Comparison of ENCODE assay signal across 7 mouse cellular contexts in genomic region chr17:26202737-26203136, GRCm38 (mm10). TPM values are rescaled to one million over a fixed set of nuclear protein-coding genes. Genes with fewer than 3 reads are reported as not detected.
DNase-seq lines count a peak whose midpoint lies in the region; ATAC-seq and TF ChIP-seq lines count a peak whose summit lies in the region.

Rgs11 (plus strand) TSS chr17:26202951.

- H3K36me3 ChIP-seq in heart, embryonic 16.5 days (ENCODE audit: control insufficient read depth, insufficient read depth): no peaks in the 10 kb centered on the region
- no peaks in the 10 kb centered on the region; the same call in 1 of the 2 replicates for H3K36me3 ChIP-seq in small intestine, adult 2 months (ENCODE audit: control insufficient read depth, insufficient read depth, low read length)

- H3K9ac ChIP-seq in heart, embryonic 16.5 days (ENCODE audit: low read length): peak within 1 kb of the TSS; percentile 57

- peak within 1 kb of the TSS; percentile 62 for H3K4me3 ChIP-seq in heart, embryonic 16.5 days (ENCODE audit: low read length)
- peak within 1 kb of the TSS; percentile 73 for H3K4me3 ChIP-seq in small intestine, adult 2 months (ENCODE audit: low read depth, low read length)

- H3K4me2 ChIP-seq in heart, embryonic 16.5 days (ENCODE audit: low read depth, low read length): peak within 1 kb of the TSS; percentile 96

- DNase-seq in thymus, postnatal 10 days (ENCODE audit: low spot score in 2 of 2): peak; percentile 11 to 31
- no peak for DNase-seq in thymus, postnatal 0 days (ENCODE audit: low spot score)
- DNase-seq in brain, embryonic 14.5 days (ENCODE audit: low read depth): no peak
- DNase-seq in layer of hippocampus, postnatal 36 days: no peak
- peak; percentile 48 for DNase-seq in lung, postnatal 14 days

- H3K27me3 ChIP-seq in heart, embryonic 16.5 days (ENCODE audit: control insufficient read depth, insufficient read depth, low read length): peaks cover 42% of the 10 kb centered on the region
- 0 out of 2 replicates have a peak, but pooled peaks cover 8% of the 10 kb centered on the region for H3K27me3 ChIP-seq in small intestine, adult 2 months (ENCODE audit: control insufficient read depth, insufficient read depth, low read length)

- 2% methylated on average over 21 of the region's 22 CpGs for WGBS in heart, embryonic 16.5 days
- WGBS in small intestine, adult 2 months: 2% methylated on average over 22 of the region's 22 CpGs

- ATAC-seq in heart, embryonic 16.5 days (replicated peaks; ENCODE audit: extremely low read depth, insufficient read depth, low FRiP score): no peak

- no peak for TF ChIP-seq POLR2A in brain, embryonic 14.5 days (IDR thresholded peaks at IDR 0.05; ENCODE audit: borderline replicate concordance, extremely low read depth, insufficient read depth, insufficient read length, poor library complexity, severe bottlenecking)
- TF ChIP-seq POLR2A in small intestine, adult 2 months (IDR thresholded peaks at IDR 0.05; ENCODE audit: low read depth, low read length): no peak

- no peak within 1 kb of the TSS for H3K27ac ChIP-seq in heart, embryonic 16.5 days (ENCODE audit: low read length)
- no peak within 1 kb of the TSS for H3K27ac ChIP-seq in small intestine, adult 2 months (ENCODE audit: insufficient read depth, low read depth, low read length)

- TF ChIP-seq CTCF in brain, embryonic 14.5 days (IDR thresholded peaks at IDR 0.05; ENCODE audit: borderline replicate concordance, extremely low read depth, insufficient read depth, insufficient read length): no peak
- no peak for TF ChIP-seq CTCF in small intestine, adult 2 months (IDR thresholded peaks at IDR 0.05; ENCODE audit: extremely low read depth, insufficient read length, insufficient replicate concordance, low read depth, low read length)

- peaks cover 9% of the 10 kb centered on the region; the same call in 1 of the 2 replicates for H3K4me1 ChIP-seq in heart, embryonic 16.5 days (ENCODE audit: control insufficient read depth, insufficient read depth, low read length)
- H3K4me1 ChIP-seq in small intestine, adult 2 months (ENCODE audit: control insufficient read depth, insufficient read depth, insufficient read length, low read length): peaks cover 3% of the 10 kb centered on the region

- H3K9me3 ChIP-seq in heart, embryonic 16.5 days (replicated peaks; ENCODE audit: control insufficient read depth, low read length): no peaks in the 10 kb centered on the region

RNA-seq across cellular contexts. Expression of gene Rgs11, which starts in this region (rescaled TPM):
- 0.14 and 0.27 TPM in 2 replicates for polyA plus RNA-seq in thymus, postnatal 0 days (2015; fragmentation: Nextera tagmentation; extraction: Ambion mirVana)
- 6.7 and 12.4 TPM in 2 replicates for polyA plus RNA-seq in brain, embryonic 14.5 days (2012; rRNA removed)
- polyA plus RNA-seq in heart, embryonic 16.5 days (2015; fragmentation: Nextera tagmentation; extraction: Ambion mirVana): 6.1 and 6.7 TPM in 2 replicates
- total RNA-seq in layer of hippocampus, postnatal 36 days (2021): 10 to 100 TPM; 46.5 to 48.8 TPM
- polyA plus RNA-seq in small intestine, adult 2 months (2012; rRNA removed): 3.8 and 29.7 TPM in 2 replicates

Comparison
In these comparisons a context has a peak if more than half of its experiments do, and no peak if none do; other contexts are left out.
1. DNase-seq: peak in thymus, postnatal 10 days (2 of 2) and lung, postnatal 14 days (single experiment); none in thymus, postnatal 0 days (single experiment), brain, embryonic 14.5 days (single experiment) and layer of hippocampus, postnatal 36 days (0 of 2).